Mouse (Mus musculus) adrenal gland, postnatal 14 days (tissue): ENCODE data around the gene Tfap2a. TPM values are rescaled to one million over a fixed set of nuclear protein-coding genes. Genes with fewer than 3 reads are reported as not detected.

Source experiments
- DNase-seq: peaks from one replicate; pipeline ENCODE4 v3.0.0; 2021; ENCODE audit warnings: mixed read lengths
- long read RNA-seq, 2 experiments: library from polyadenylated mRNA; stranded (forward); transcript quantifications; one replicate each; pipeline ENCODE4 v2.0.0; 2021
- total RNA-seq: library from RNA; stranded (reverse); gene quantifications from 2 replicates; pipeline ENCODE4 v1.2.3, GENCODE M21; 2021

Gene Tfap2a
- total RNA-seq, result 0.30 and 0.38 TPM in 2 replicates
- long read RNA-seq, experiment 1, result 0 reads
- long read RNA-seq, experiment 2, result 0 reads

- DNase-seq, result no peak
Measured at GRCm38 (mm10) chr13:40738196-40738880, at the start of gene Tfap2a. Gene Tfap2a, minus strand, starts transcription at chr13:40738376.

DNA sequence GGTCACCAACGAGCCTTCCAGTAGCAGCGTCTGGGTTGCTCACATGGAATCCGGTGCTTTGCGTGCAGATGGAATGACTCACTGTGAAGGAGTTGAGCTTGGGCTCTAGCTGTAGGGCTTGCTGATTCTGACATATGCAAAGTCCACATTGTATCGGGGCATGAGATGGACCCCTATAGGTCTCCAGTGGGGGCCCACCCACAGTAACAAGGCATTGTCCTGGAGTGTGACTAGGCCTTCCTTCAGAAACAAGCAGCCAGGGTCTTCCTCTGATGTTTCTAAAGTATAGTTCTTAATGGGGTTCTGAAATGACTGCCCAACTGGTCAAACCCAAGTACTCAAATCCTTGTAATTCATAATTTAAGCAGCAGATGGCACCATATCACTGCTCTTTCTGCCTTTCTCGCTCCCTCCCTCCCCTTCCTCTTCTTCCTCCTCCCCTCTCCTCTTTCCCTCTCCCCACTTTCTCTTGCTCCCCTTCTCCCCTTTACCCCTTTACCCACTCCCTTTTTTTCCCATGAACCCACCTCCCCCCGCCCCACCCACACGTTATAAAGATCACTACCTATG lies 46.1 kb upstream of the Tfap2a start:
- DNase-seq, result no peak

DNA sequence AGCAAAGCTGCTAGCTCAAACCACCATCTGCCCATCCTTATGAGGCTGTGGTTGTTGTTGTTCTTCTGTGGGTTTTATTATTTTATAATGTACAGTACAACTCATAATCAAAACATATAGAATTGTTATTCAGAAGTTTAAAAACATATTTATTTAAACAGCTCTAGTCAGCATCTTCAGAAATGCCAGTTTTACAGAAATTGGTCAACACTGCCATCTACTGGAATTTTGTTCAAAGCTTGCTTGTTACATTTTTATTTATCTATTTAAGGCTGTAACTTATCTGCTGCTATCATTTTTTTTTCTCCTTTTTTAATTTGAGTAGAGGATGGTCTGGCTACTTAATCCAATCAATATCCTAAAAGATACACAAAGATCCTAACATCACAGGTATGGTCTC lies 19.8 kb upstream of the Tfap2a start:
- no peak for DNase-seq

DNA sequence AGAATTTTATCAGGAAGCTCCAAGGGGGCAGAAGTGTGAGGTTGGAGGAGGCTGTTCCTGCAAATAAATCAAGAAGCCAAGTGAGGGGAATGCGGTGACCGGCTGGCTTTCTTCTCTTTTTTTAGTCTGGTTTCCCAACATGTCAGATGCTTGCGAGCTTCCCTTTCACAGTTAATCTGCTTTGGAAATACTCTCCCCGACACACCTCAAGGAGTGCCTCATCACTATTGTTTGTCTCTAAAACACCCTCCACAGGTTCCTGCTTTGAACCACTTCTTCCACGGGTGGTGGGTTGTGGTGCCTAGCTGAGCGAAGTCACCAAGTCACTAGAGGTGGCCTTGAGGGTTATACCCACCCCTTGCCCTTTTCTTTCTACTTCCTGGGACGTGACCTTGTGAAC lies 18.2 kb upstream of the Tfap2a start:
- no peak for DNase-seq

GRCm38 (mm10) chr13:40754091-40754490 lies 15.9 kb upstream of the Tfap2a start:
- no peak for DNase-seq

- no peak for DNase-seq
Measured at GRCm38 (mm10) chr13:40751889-40752288, 13.7 kb upstream of the Tfap2a start.

- DNase-seq, result peak; percentile 20
Measured at GRCm38 (mm10) chr13:40749603-40749905, 11.4 kb upstream of the Tfap2a start.

- peak; percentile 38 for DNase-seq
Measured at GRCm38 (mm10) chr13:40748785-40749602, 10.8 kb upstream of the Tfap2a start.

DNA sequence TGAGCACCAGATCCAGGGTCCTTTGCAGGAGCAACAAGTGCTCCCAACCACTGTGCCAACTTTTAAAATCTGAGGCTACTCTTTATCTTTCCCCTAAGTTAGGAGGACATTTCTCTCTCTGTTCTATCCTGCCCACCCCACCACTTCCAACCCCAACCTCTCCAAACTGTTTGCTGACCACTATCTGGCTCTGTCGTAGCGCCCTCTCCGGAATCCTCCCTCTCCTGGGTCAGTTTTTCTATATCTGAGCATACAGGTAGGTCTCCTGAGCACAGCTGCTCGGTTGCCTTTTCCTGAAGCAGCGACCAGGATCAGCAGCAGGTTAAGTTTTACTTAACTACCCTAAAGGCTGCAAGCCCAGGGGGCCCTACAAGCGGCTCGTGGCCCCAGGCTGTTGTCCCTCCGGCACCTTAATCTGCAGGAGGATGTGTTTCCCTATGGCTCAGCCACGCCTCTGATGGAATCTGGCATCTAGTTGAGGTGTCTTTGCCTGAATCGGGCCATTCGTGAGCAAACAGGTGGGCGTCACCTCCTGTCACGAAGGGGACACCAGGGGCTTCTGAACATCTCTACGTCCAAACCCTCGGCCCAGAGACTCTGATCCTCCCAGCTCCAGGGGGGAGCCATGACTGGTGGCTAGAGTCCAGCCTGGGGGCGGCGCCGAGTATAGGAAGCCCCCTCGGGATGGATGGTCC lies 6.1 kb upstream of the Tfap2a start:
- no peak for DNase-seq

GRCm38 (mm10) chr13:40743221-40743620 lies 5.0 kb upstream of the Tfap2a start:
- DNase-seq, result no peak

GRCm38 (mm10) chr13:40741841-40742550 lies 3.8 kb upstream of the Tfap2a start:
- no peak for DNase-seq

DNA sequence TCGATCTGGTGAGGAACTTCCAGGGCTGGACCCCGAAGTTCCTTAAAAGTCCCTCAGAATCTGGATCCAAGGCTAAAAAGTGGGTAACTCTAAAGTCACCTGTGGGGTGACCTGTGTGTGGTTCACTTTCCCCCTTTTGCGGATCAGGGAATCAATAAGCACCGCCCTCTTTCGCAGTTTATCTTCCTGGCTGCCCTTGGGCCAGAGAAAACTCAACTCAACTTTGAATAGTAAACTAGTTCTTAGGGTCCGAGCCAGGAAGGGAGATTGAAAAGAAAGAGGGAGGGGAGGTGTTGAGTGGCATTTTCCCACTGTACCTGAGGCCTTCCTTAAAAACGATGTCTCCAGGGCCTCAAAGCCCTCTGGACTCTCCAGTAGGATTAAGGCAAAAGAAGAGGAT lies 3.3 kb upstream of the Tfap2a start:
- no peak for DNase-seq

- DNase-seq, result no peak
Measured at GRCm38 (mm10) chr13:40740727-40741360, 2.7 kb upstream of the Tfap2a start.

- no peak for DNase-seq
Measured at GRCm38 (mm10) chr13:40739901-40740300, 1.7 kb upstream of the Tfap2a start.

GRCm38 (mm10) chr13:40739121-40739650 lies 1.0 kb upstream of the Tfap2a start:
- no peak for DNase-seq

DNA sequence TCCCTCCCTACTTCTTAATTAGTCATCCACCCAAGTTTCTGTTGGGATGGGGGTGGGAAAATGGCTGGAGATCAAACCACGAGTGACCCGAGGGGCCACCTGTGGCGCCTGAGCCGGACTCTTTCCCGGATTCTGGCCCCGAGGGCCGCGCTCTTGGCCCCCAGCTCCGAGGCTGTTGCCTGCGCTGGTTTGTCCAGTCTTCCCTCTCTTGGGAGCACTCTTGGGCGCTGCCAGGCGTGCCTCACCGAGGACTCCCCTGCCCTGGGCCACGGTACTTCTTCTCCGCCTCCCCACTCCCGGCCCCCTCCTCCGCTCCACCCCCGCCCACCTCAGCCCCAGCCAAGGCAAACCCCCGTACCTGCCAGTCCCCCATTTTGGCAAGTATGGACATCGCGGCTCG lies 415 bp downstream of the Tfap2a start:
- DNase-seq, result no peak

DNA sequence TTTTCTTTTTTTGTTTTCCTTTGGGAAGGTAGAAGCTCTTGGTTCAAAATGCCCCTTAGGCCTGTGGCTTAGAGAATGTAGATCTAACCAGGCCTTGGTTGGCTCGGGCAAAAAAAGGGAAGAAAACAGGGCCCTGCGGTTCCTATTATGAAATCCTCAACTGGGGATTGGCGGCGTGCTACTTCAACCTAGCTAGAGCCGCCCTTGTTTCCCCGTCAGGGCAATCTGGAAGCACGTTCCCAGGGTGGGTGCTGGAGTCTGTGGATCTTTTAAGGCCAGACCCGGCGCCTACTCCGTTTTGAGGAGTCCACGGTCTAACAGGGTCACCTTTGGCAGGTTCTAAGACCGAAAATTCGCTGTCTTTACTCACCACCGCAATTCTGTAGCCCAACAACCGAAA lies 1.1 kb downstream of the Tfap2a start:
- no peak for DNase-seq

- no peak for DNase-seq
Measured at GRCm38 (mm10) chr13:40736107-40736780, 1.9 kb downstream of the Tfap2a start.

DNA sequence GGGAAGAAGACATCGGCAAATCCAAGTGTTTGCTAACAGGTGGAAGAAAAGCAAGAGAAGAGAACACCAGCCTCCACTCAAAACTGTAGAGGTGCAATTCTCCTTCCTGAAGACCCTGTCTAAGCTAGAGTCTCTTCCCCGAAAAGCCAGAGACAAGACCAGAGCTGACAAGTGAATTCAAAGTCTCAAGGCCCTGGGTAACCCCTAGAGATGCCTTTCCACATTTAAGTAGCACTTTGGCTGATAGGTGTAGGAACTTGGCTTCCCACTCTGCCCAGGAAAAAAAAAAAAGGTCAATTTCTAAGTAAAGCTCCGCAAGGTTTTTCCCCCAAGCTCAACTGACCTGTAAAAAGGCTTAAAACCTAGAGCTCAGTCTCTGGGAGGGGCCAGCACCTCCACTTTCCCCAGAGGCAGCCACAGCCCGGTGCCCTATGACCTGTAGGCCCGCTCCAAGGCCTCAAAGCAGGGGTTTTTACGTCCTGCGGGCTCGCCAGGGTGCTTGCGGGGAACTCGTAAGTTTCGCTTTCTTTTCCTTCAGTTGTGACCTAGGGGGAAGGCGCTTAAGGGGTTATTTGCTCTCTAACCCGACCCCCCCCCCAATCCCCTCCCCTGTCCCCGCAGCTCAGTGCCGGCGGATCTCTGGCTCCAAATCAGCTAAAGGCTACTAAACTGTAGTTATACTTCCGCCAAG lies 2.6 kb downstream of the Tfap2a start:
- DNase-seq, result no peak

DNA sequence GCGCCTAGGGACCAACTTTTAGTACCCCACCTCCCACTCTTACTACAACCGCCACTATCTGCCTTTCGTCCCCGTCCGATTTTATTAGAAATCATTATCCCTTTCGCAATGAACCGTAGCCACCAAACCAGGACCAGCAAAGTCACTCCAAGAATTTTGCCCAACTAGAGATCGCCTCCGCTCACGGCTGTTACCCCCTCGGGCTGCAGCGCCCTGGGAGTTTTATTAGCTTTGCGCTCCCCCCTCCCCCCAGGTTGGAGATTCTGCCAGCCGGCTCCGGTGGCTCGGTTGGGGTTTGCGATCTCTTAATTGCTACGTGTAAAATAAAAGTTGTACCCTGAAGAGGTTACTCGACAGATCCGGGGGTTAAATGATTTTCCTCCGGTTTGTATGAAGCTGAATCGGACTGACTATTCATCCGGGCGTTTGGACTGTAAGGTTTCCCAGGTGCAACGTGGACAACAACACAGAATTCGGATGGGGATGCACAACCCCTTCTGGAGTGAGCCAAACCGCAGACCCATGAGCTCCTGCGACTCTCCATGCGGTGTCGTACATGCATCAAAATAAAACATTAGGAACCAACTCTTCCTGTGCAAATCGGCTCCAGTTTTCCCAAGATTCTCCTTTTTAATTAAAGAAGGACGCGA lies 3.7 kb downstream of the Tfap2a start:
- no peak for DNase-seq
